Mouse (Mus musculus): ENCODE measurements around the gene Hs6st1. TPM values are rescaled to one million over a fixed set of nuclear protein-coding genes. Genes with fewer than 3 reads are reported as not detected.
"Not testable (repeated sequence)": the region's sequence is repeated elsewhere in the genome, so short reads cannot be mapped to it uniquely, and the experiment has no call there.

The Hs6st1 gene
- polyA plus RNA-seq (2015; fragmentation: Nextera tagmentation; extraction: Ambion mirVana): 9.4 and 10.8 TPM in 2 replicates

DNA sequence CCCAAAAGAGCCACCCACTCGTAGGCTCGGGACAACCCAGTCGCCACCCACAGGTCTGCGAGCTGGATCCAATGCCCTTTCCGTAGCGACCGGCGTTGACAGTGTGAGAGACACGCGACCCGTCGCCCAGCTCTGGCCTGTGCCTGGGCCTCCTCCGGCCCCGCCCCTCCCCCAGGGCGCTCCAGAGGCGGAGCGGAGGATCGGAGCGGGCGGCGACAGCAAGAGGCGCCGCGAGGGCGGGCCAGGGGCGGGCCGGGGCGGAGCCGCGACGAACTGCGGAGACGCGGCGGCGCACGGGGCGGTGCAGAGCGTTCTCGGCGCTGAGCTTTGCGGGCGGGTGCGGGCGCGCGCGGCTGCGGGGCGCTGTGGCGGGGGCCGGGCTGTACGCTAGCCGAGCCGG is at the start of gene Hs6st1:
Hs6st1 (plus strand) TSS at position 325 of the 400 bp plus-strand sequence.
- ATAC-seq: peak; percentile 94

GRCm38 (mm10) chr1:36018617-36019016 is 49.6 kb upstream of the Hs6st1 start:
- no peaks in the 10 kb centered on the region for H3K27me3 ChIP-seq (ENCODE audit: control insufficient read depth, insufficient read depth, low read depth, low read length)
- H3K4me1 ChIP-seq (ENCODE audit: control insufficient read depth, insufficient read depth, low read length): no peaks in the 10 kb centered on the region; the same call in 1 of the 2 replicates
- H3K9me3 ChIP-seq (replicated peaks; ENCODE audit: control insufficient read depth, low read length, poor library complexity, severe bottlenecking): no peaks in the 10 kb centered on the region
- ATAC-seq: no peak
- H3K27ac ChIP-seq (ENCODE audit: low read length): no peak overlapping the region
- H3K9ac ChIP-seq (ENCODE audit: low read depth, low read length): no peak overlapping the region
- no peak overlapping the region for H3K4me3 ChIP-seq (ENCODE audit: low read depth, low read length)
- no peaks in the 10 kb centered on the region for H3K36me3 ChIP-seq (ENCODE audit: control insufficient read depth, insufficient read depth, low read length)
- no peak overlapping the region for H3K4me2 ChIP-seq (ENCODE audit: low read length)
- WGBS: 77% methylated on average over 4 of the region's 4 CpGs

More for the DNA sequence above, at the start of gene Hs6st1:
- Histone ChIP-seq H3K27ac (ENCODE audit: low read length) (peak within 1 kb of the TSS; percentile 87), H3K9me3 (replicated peaks; ENCODE audit: control insufficient read depth, low read length, poor library complexity, severe bottlenecking) (no peaks in the 10 kb centered on the region), H3K4me1 (ENCODE audit: control insufficient read depth, insufficient read depth, low read length) (peaks cover 54% of the 10 kb centered on the region), H3K9ac (ENCODE audit: low read depth, low read length) (peak within 1 kb of the TSS; percentile 93), H3K36me3 (ENCODE audit: control insufficient read depth, insufficient read depth, low read length) (no peaks in the 10 kb centered on the region), H3K4me3 (ENCODE audit: low read depth, low read length) (peak within 1 kb of the TSS; percentile 90), H3K27me3 (ENCODE audit: control insufficient read depth, insufficient read depth, low read depth, low read length) (no peaks in the 10 kb centered on the region), H3K4me2 (ENCODE audit: low read length) (peak within 1 kb of the TSS; percentile 98)
- under 1% methylated on average over 38 of the region's 55 CpGs for WGBS

DNA sequence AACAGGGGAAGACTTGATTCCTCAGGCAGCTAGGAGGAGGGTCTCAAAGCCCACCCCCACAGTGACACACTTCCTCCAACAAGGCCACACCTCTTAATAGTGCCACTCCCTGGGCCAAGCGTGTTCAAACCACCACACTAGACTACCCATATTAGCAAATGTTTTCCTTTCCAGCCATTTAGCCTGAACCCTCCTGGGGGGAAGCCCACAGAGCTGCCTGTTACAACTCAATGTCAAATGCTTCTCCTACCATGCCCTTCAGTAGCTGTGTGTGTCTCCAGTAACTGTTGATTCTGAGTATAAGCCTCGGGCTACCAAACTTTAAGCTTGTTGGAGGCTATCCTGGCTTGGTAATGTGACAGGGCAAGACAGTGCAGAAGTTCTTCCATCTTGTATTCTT is 49.0 kb upstream of the Hs6st1 start:
- H3K9me3 ChIP-seq (replicated peaks; ENCODE audit: control insufficient read depth, low read length, poor library complexity, severe bottlenecking): no peaks in the 10 kb centered on the region
- no peaks in the 10 kb centered on the region; the same call in 1 of the 2 replicates for H3K4me1 ChIP-seq (ENCODE audit: control insufficient read depth, insufficient read depth, low read length)
- H3K4me3 ChIP-seq (ENCODE audit: low read depth, low read length): no peak overlapping the region
- no peak overlapping the region for H3K4me2 ChIP-seq (ENCODE audit: low read length)
- 98% methylated on average over 2 of the region's 2 CpGs for WGBS
- no peaks in the 10 kb centered on the region for H3K27me3 ChIP-seq (ENCODE audit: control insufficient read depth, insufficient read depth, low read depth, low read length)
- no peak overlapping the region for H3K27ac ChIP-seq (ENCODE audit: low read length)
- H3K36me3 ChIP-seq (ENCODE audit: control insufficient read depth, insufficient read depth, low read length): no peaks in the 10 kb centered on the region
- H3K9ac ChIP-seq (ENCODE audit: low read depth, low read length): no peak overlapping the region
- no peak for ATAC-seq

DNA sequence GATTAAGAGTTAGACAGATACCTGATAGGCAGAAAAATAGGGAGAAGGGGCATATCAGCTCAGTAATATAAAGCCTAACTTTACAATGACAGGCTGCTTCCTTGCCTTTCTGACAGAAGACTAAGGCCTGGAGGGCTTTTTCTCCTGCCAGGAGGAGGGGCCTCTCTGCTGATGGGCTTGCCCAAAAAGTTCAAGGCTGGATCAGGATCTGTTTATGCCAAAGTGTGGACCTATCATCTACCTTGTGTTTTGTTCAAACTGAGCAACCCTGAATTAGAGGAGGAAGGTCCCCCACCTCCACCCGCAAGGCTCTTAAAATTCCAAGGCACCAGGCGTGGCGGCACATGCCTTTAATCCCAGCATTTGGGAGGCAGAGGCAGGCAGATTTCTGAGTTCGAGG is 47.9 kb upstream of the Hs6st1 start:
- no peaks in the 10 kb centered on the region for H3K9me3 ChIP-seq (replicated peaks; ENCODE audit: control insufficient read depth, low read length, poor library complexity, severe bottlenecking)
- 93% methylated on average over 4 of the region's 4 CpGs for WGBS
- no peaks in the 10 kb centered on the region; the same call in 1 of the 2 replicates for H3K4me1 ChIP-seq (ENCODE audit: control insufficient read depth, insufficient read depth, low read length)
- no peaks in the 10 kb centered on the region for H3K27me3 ChIP-seq (ENCODE audit: control insufficient read depth, insufficient read depth, low read depth, low read length)
- no peak overlapping the region for H3K4me3 ChIP-seq (ENCODE audit: low read depth, low read length)
- H3K27ac ChIP-seq (ENCODE audit: low read length): no peak overlapping the region
- H3K4me2 ChIP-seq (ENCODE audit: low read length): no peak overlapping the region
- ATAC-seq: no peak
- H3K9ac ChIP-seq (ENCODE audit: low read depth, low read length): no peak overlapping the region
- no peaks in the 10 kb centered on the region for H3K36me3 ChIP-seq (ENCODE audit: control insufficient read depth, insufficient read depth, low read length)

- no peak overlapping the region for H3K9ac ChIP-seq (ENCODE audit: low read depth, low read length)
- no peaks in the 10 kb centered on the region for H3K9me3 ChIP-seq (replicated peaks; ENCODE audit: control insufficient read depth, low read length, poor library complexity, severe bottlenecking)
- no peak overlapping the region for H3K4me3 ChIP-seq (ENCODE audit: low read depth, low read length)
- H3K27ac ChIP-seq (ENCODE audit: low read length): no peak overlapping the region
- no peaks in the 10 kb centered on the region for H3K4me1 ChIP-seq (ENCODE audit: control insufficient read depth, insufficient read depth, low read length)
- H3K4me2 ChIP-seq (ENCODE audit: low read length): no peak overlapping the region
- 69% methylated on average over 10 of the region's 10 CpGs for WGBS
- ATAC-seq: no peak
- no peaks in the 10 kb centered on the region for H3K36me3 ChIP-seq (ENCODE audit: control insufficient read depth, insufficient read depth, low read length)
- no peaks in the 10 kb centered on the region for H3K27me3 ChIP-seq (ENCODE audit: control insufficient read depth, insufficient read depth, low read depth, low read length)
Measured at GRCm38 (mm10) chr1:36030421-36030821, 37.8 kb upstream of the Hs6st1 start.

DNA sequence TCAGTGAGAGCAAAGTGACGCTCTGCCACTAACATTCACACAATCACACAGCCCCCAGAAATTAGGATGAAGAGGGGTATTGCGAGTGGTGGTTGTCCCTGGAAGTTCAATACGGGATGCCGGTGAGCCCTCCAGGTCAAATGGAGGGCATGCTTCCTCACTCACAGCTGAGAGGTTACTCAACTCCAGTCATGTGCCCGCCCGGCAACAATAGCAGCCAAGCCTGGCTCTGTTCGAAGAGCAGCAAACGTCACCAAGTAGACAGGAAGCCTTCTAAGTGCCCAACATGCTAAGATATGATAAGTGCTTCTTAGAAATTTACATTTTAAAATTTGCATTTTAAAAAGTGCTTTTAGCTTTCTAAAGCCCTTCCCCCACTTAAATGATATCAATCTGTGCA is 29.4 kb upstream of the Hs6st1 start:
- H3K4me1 ChIP-seq (ENCODE audit: control insufficient read depth, insufficient read depth, low read length): no peaks in the 10 kb centered on the region
- H3K27ac ChIP-seq (ENCODE audit: low read length): no peak overlapping the region
- H3K4me2 ChIP-seq (ENCODE audit: low read length): no peak overlapping the region
- ATAC-seq: no peak
- H3K27me3 ChIP-seq (ENCODE audit: control insufficient read depth, insufficient read depth, low read depth, low read length): no peaks in the 10 kb centered on the region
- H3K4me3 ChIP-seq (ENCODE audit: low read depth, low read length): no peak overlapping the region
- 0 out of 2 replicates have a peak, but pooled peaks cover 3% of the 10 kb centered on the region for H3K9me3 ChIP-seq (replicated peaks; ENCODE audit: control insufficient read depth, low read length, poor library complexity, severe bottlenecking)
- no peaks in the 10 kb centered on the region for H3K36me3 ChIP-seq (ENCODE audit: control insufficient read depth, insufficient read depth, low read length)
- H3K9ac ChIP-seq (ENCODE audit: low read depth, low read length): no peak overlapping the region
- 93% methylated on average over 8 of the region's 8 CpGs for WGBS

- Histone ChIP-seq H3K9me3 (replicated peaks; ENCODE audit: control insufficient read depth, low read length, poor library complexity, severe bottlenecking) (0 out of 2 replicates have a peak, but pooled peaks cover 3% of the 10 kb centered on the region), H3K9ac (ENCODE audit: low read depth, low read length) (no peak overlapping the region), H3K27ac (ENCODE audit: low read length) (no peak overlapping the region), H3K36me3 (ENCODE audit: control insufficient read depth, insufficient read depth, low read length) (no peaks in the 10 kb centered on the region), H3K27me3 (ENCODE audit: control insufficient read depth, insufficient read depth, low read depth, low read length) (no peaks in the 10 kb centered on the region), H3K4me1 (ENCODE audit: control insufficient read depth, insufficient read depth, low read length) (no peaks in the 10 kb centered on the region), H3K4me2 (ENCODE audit: low read length) (no peak overlapping the region), H3K4me3 (ENCODE audit: low read depth, low read length) (no peak overlapping the region)
- ATAC-seq: no peak
- 85% methylated on average over 3 of the region's 3 CpGs for WGBS
Measured at GRCm38 (mm10) chr1:36042072-36042471, 26.1 kb upstream of the Hs6st1 start.

DNA sequence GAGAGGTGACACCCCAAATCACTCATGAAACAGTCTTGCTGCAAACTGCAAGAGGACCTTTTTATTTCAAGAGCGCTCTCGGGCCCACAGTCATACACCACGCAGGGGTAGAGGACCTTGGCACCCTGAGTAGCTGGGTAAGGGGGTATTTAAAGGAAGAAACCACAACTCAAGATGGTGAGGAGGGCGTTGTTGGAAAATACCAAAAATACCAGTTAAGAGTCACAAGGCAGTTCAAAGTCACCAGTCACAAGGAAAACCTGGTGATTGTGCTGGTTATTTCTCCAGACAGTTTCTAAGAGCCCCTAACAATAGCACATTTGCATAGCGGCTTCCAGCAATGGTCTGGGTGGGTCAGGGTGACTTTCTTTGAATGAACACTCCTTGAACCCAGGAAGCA is 24.4 kb upstream of the Hs6st1 start:
- 96% methylated on average over 5 of the region's 5 CpGs for WGBS
- not testable (repeated sequence) for H3K4me1 ChIP-seq (ENCODE audit: control insufficient read depth, insufficient read depth, low read length); H3K36me3 ChIP-seq (ENCODE audit: control insufficient read depth, insufficient read depth, low read length); H3K9ac ChIP-seq (ENCODE audit: low read depth, low read length); H3K9me3 ChIP-seq (replicated peaks; ENCODE audit: control insufficient read depth, low read length, poor library complexity, severe bottlenecking); H3K27ac ChIP-seq (ENCODE audit: low read length); H3K4me3 ChIP-seq (ENCODE audit: low read depth, low read length); ATAC-seq; H3K27me3 ChIP-seq (ENCODE audit: control insufficient read depth, insufficient read depth, low read depth, low read length); H3K4me2 ChIP-seq (ENCODE audit: low read length)

- no peak overlapping the region for H3K27ac ChIP-seq (ENCODE audit: low read length)
- no peak overlapping the region for H3K9ac ChIP-seq (ENCODE audit: low read depth, low read length)
- no peak overlapping the region for H3K4me3 ChIP-seq (ENCODE audit: low read depth, low read length)
- no peak overlapping the region for H3K4me2 ChIP-seq (ENCODE audit: low read length)
- no peak for ATAC-seq
- H3K9me3 ChIP-seq (replicated peaks; ENCODE audit: control insufficient read depth, low read length, poor library complexity, severe bottlenecking): 0 out of 2 replicates have a peak, but pooled peaks cover 3% of the 10 kb centered on the region
- H3K36me3 ChIP-seq (ENCODE audit: control insufficient read depth, insufficient read depth, low read length): no peaks in the 10 kb centered on the region
- H3K27me3 ChIP-seq (ENCODE audit: control insufficient read depth, insufficient read depth, low read depth, low read length): no peaks in the 10 kb centered on the region
- H3K4me1 ChIP-seq (ENCODE audit: control insufficient read depth, insufficient read depth, low read length): no peaks in the 10 kb centered on the region
- WGBS: 93% methylated on average over 4 of the region's 4 CpGs
Measured at GRCm38 (mm10) chr1:36044288-36044687, 23.9 kb upstream of the Hs6st1 start.
